Mouse (Mus musculus) stomach, postnatal 0 days (tissue): Measurements from ENCODE around the gene Hist1h3i. TPM values are rescaled to one million over a fixed set of nuclear protein-coding genes. Genes with fewer than 3 reads are reported as not detected.
"Not testable (repeated sequence)": the region's sequence is repeated elsewhere in the genome, so short reads cannot be mapped to it uniquely, and the experiment has no call there.

Source experiments
- ATAC-seq: fragments of 200-750 bp; cut with Nextera tagmentation; 2 replicates; pipeline ENCODE4 v1.8.0; 2017; ENCODE audit not compliant: low FRiP score, low TSS enrichment
- DNase-seq: peaks from one replicate; pipeline ENCODE4 v3.0.0-alpha.2; 2016; ENCODE audit warnings: low spot score
- H3K27ac ChIP-seq: fragments of 300-500 bp; sonication (generic); replicated peaks from 2 replicates; pipeline ENCODE4 v1.5.1; 2014; ENCODE audit warnings: mild to moderate bottlenecking, control low read depth
- H3K27me3 ChIP-seq: fragments of 300-500 bp; sonication (generic); 2 replicates; pipeline ENCODE4 v1.6.1; 2014; ENCODE audit warnings: low read length; ENCODE audit not compliant: control insufficient read depth, insufficient read depth
- H3K36me3 ChIP-seq: fragments of 300-500 bp; sonication (generic); 2 replicates; pipeline ENCODE4 v1.6.1; 2014; ENCODE audit warnings: low read length, mixed read lengths; ENCODE audit not compliant: control insufficient read depth, insufficient read depth
- H3K4me1 ChIP-seq: fragments of 300-500 bp; sonication (generic); replicated peaks from 2 replicates; pipeline ENCODE4 v1.6.1; 2014; ENCODE audit warnings: antibody characterized with exemption; ENCODE audit not compliant: control insufficient read depth, insufficient read depth
- H3K4me2 ChIP-seq: fragments of 300-500 bp; sonication (generic); replicated peaks from 2 replicates; pipeline ENCODE4 v1.6.1; 2014; ENCODE audit warnings: low read depth, mild to moderate bottlenecking, control low read depth, moderate library complexity
- H3K4me3 ChIP-seq: fragments of 300-500 bp; sonication (generic); 2 replicates; pipeline ENCODE4 v1.5.1; 2014; ENCODE audit warnings: low read depth, low read length, control low read depth
- H3K9ac ChIP-seq: fragments of 300-500 bp; sonication (generic); 2 replicates; pipeline ENCODE4 v1.6.1; 2014; ENCODE audit warnings: mild to moderate bottlenecking, low read length, control low read depth, mixed read lengths
- H3K9me3 ChIP-seq: fragments of 300-500 bp; sonication (generic); 2 replicates; pipeline ENCODE4 v1.6.1; 2016; ENCODE audit warnings: low read length; ENCODE audit not compliant: control insufficient read depth
- CTCF ChIP-seq: IDR thresholded peaks from 2 replicates; pipeline ENCODE4 v1.5.1; 2016; ENCODE audit warnings: antibody characterized with exemption, low read depth, mild to moderate bottlenecking, moderate library complexity
- EP300 ChIP-seq: optimal IDR thresholded peaks from 2 replicates; pipeline ENCODE3; 2016; ENCODE audit warnings: antibody characterized with exemption
- WGBS: fragments of 180-500 bp; shearing (Covaris S2); extraction: QIAGEN DNeasy Blood & Tissue Kit; methylation state at CpG from one replicate; pipeline ENCODE4 v1.1.7; 2014; 5-methylcytosine and 5-hydroxymethylcytosine counted together
- polyA plus RNA-seq: library from polyadenylated mRNA; unstranded; fragments of >200 nt; fragmentation: Nextera tagmentation; extraction: Ambion mirVana; gene quantifications from 2 replicates; pipeline ENCODE4 v1.2.1, GENCODE M21; 2015

The Hist1h3i gene
- polyA plus RNA-seq, 1 experiment from 2014 or later, result 44.3 TPM

DNA sequence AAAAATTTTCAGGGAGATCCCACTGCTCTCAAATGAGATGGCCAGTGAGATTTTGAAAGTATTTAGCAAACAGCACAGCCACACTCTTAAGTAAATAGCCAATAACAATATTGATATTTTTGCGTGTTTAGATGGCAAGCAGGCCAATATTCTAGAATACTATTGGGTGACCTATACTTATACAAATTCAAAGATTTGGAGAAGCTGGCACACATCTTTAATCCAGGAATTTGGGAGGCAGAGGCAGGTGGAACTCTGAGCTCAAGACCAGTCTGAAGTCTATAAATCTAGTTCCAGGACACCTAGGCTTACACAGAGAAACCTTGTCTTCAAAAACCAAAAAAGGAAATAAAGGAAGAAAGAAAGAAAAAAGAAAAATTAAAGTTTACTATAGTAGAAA lies 1.5 kb downstream of the Hist1h3i start:
- H3K4me3 ChIP-seq, result no peak overlapping the region
- no peaks in the 10 kb centered on the region for H3K27me3 ChIP-seq
- H3K9ac ChIP-seq, result no peak overlapping the region
- no peak for TF ChIP-seq EP300
- TF ChIP-seq CTCF, result no peak
- H3K4me1 ChIP-seq, result no peaks in the 10 kb centered on the region
- 87% methylated on average over 1 of the region's 1 CpGs for WGBS
- ATAC-seq, result no peak
- DNase-seq, result no peak
- no peak overlapping the region for H3K4me2 ChIP-seq
- H3K27ac ChIP-seq, result no peak overlapping the region
- no peaks in the 10 kb centered on the region for H3K9me3 ChIP-seq
- H3K36me3 ChIP-seq, result no peaks in the 10 kb centered on the region

DNA sequence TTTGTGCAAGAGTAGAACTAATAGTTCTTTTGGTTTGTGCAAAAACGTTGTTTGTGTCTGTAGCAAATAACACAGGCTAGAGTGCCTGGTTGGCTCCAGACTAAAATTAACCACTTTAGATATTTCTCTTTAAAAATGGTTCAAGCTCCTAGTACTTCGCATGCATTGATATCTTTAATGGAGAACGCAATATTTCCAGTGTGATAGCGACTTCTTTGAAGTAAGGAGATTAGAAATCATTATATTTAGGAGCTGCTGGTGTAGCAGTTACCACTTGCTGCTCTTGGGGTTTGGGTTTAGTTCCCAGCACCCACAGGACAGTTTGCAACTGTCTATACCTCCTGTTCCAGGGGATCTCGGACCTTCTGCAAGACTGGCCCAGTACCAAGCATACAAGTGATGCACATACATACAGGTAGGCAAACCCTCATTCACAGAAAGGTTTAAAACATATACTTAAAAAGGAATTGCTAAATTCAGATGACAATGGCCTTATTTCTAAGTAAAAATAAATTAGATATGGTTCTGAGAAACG lies 2.1 kb downstream of the Hist1h3i start:
- ATAC-seq, result no peak
- Histone ChIP-seq H3K9ac (no peak overlapping the region), H3K4me2 (peak overlapping the region; percentile 83), H3K4me3 (peak overlapping the region; percentile 51; the same call in 1 of the 2 replicates), H3K4me1 (no peaks in the 10 kb centered on the region), H3K27me3 (no peaks in the 10 kb centered on the region), H3K27ac (no peak overlapping the region; the same call in 1 of the 2 replicates), H3K9me3 (no peaks in the 10 kb centered on the region), H3K36me3 (no peaks in the 10 kb centered on the region)
- WGBS, result 42% methylated on average over 6 of the region's 6 CpGs
- no peak for DNase-seq
- TF ChIP-seq CTCF (no peak), EP300 (no peak)

DNA sequence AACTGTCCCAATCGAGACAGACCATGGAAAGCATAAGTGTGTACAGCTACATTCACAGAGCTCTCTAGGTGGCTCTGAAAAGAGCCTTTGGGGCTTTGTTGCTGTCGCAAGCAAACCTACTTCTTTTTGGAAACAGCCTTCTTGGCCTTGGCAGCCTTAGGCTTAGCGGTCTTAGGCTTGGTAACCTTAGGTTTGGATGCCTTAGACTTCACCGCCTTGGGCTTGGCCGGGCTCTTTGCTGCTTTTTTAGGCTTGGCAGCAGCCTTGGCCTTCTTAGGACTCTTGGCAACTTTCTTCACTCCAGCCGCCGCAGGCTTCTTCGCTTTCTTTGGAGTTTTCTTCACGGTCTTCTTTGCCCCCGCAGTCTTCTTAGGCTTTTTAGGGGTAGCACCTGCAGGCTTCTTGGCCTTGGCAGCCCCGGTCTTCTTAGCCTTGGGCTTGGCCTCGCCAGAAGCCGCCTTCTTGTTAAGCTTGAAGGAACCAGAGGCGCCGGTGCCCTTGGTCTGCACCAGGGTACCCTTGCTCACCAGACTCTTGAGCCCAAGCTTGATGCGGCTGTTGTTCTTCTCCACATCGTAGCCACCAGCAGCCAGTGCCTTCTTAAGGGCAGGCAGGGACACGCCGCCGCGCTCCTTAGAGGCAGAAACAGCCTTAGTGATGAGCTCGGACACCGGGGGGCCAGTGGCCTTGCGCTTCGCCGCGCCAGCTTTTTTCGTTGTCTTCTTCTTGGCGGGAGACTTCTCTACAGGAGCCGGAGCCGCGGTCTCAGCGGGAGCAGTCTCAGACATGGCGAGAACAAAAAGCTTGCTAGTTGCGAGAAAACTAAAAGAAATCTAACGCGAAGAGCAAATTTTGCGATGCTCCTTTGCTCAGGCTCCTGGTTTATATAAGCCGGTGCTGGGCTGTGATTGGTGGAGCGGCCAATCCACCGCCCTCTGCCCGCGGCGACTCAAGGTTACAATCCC lies 3.1 kb downstream of the Hist1h3i start, which contains the start of gene Hist1h1b:
Hist1h1b (minus strand) TSS at position 859 of the 965 bp plus-strand sequence.
- DNase-seq (peak; percentile 64), ATAC-seq (peak; percentile 51; the same call in 1 of the 2 replicates)
- Histone ChIP-seq H3K27me3 (no peaks in the 10 kb centered on the region), H3K4me2 (peak within 1 kb of the TSS; percentile 83), H3K4me1 (no peaks in the 10 kb centered on the region), H3K4me3 (peak within 1 kb of the TSS; percentile 51), H3K36me3 (no peaks in the 10 kb centered on the region), H3K27ac (peak within 1 kb of the TSS; percentile 88), H3K9me3 (no peaks in the 10 kb centered on the region), H3K9ac (peak within 1 kb of the TSS; percentile 74)
- WGBS, result under 1% methylated on average over 44 of the region's 44 CpGs
- no peak for TF ChIP-seq EP300
- TF ChIP-seq CTCF, result no peak

DNA sequence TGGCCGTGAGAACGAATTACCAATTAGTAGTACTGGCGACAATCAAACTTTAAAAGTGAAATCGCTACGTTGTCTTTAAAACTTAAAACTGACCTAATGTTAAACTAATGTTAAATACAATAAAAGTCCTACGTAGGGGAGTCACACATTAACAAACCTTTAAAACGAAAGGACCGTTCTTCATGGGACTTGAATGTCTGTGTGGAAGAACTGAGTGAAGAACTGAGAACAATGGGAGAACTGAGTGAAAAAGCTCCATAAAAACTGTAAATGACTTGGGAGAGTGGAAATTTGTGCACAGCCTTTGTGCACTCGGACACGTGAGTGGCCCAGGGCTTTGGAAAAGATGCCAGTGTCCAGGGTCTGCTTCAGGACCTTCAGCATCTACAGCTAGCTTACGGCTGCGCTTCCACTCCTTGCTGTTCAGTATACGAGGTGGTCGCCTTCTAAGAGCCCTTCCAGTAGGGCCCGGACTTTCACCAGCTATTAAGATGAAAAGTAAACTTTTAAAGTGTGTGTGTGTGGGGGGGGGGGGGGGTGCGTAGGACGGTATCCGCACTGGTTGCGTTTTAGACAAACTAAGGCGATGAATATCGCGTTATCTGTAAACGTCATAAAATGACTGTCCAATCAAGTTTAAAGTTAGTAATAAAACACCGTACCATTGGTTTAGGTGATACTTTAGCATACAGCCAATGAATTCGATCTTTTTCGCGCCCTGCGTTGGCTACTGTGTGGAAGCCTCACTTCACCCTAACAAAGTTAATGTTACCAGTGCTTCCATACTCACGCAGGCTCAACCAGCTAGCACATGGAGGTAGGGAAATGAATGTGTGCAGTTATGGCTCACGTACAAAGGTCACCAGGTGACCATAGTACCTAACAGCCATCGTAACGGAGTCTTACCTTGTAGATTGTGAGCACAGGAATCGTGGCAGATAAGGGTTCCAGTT lies 4.1 kb downstream of the Hist1h3i start:
- 2% methylated on average over 33 of the region's 33 CpGs for WGBS

DNA sequence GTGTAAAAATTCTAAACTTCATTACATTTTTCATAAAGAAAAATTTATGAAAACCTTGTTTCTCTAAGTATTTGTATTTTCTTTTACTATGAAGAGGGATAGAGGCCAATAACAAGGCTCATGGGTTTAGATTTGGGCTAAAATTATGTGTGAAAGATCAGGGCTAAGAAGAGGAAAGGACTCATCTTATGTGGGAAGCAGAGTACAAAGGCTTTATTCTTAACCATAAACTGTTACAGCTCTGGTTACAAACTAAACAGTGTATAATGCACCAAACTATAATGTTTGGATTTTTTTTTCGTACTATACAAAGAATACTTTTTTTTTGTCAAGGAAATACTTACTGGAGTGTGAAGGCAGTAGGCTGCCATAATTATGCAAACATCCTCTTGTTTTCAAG lies 27.5 kb downstream of the Hist1h3i start:
- Histone ChIP-seq H3K4me2 (no peak overlapping the region), H3K9ac (no peak overlapping the region)
- no peak for ATAC-seq

More for the DNA sequence above, 4.1 kb downstream of the Hist1h3i start:
- peak overlapping the region; percentile 74 for H3K9ac ChIP-seq
- H3K4me1 ChIP-seq, result no peaks in the 10 kb centered on the region
- no peaks in the 10 kb centered on the region for H3K36me3 ChIP-seq
- H3K27ac ChIP-seq, result peak overlapping the region; percentile 88
- no peak for TF ChIP-seq CTCF
- peak; percentile 45 for TF ChIP-seq EP300
- H3K4me2 ChIP-seq, result peak overlapping the region; percentile 83
- peak; percentile 90 for ATAC-seq
- DNase-seq, result peak; percentile 70
- H3K9me3 ChIP-seq, result no peaks in the 10 kb centered on the region
- H3K27me3 ChIP-seq, result no peaks in the 10 kb centered on the region
- peak overlapping the region; percentile 51 for H3K4me3 ChIP-seq

DNA sequence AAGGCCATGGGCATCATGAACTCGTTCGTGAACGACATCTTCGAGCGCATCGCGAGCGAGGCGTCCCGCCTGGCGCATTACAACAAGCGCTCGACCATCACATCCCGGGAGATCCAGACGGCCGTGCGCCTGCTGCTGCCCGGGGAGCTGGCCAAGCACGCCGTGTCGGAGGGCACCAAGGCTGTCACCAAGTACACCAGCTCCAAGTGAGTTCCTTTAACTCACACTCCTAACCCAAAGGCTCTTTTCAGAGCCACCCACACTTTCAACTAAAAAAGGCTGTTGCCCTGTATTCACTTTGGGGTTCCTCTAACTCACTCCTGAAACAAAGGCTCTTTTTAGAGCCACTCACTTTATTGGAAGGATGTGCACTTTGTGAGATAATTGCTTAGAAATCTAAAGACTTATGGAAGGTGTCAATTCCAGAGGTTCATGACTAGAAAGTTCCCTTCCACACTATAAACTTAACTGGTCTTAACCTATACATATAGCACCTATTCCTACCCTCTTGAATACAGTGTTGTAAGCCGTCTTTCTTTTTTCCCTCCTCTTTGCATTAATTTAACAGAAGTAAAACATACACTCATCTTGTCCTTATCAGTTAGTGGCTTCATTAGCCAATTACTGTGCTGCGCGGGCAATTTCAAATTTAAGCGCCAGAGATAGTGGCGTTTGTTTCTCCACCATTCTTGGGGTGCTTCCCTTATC lies 28.7 kb downstream of the Hist1h3i start:
- DNase-seq, result peak; percentile 42
- Histone ChIP-seq H3K9ac (peak overlapping the region; percentile 55; the same call in 1 of the 2 replicates), H3K4me2 (peak overlapping the region; percentile 66), H3K4me3 (peak overlapping the region; percentile 43), H3K27ac (peak overlapping the region; percentile 91)
- H3K27me3 ChIP-seq, H3K9me3 ChIP-seq, H3K4me1 ChIP-seq, H3K36me3 ChIP-seq, ATAC-seq: not testable (repeated sequence)
- under 1% methylated on average over 18 of the region's 26 CpGs for WGBS

More for the DNA sequence above, 27.5 kb downstream of the Hist1h3i start:
- Histone ChIP-seq H3K4me1 (no peaks in the 10 kb centered on the region), H3K4me3 (no peak overlapping the region), H3K9me3 (no peaks in the 10 kb centered on the region), H3K27ac (no peak overlapping the region), H3K27me3 (no peaks in the 10 kb centered on the region), H3K36me3 (no peaks in the 10 kb centered on the region)
- 49% methylated on average over 1 of the region's 1 CpGs for WGBS
- DNase-seq, result no peak
- TF ChIP-seq CTCF (no peak), EP300 (no peak)
